Mouse (Mus musculus): ENCODE results near the gene Nyx. TPM values are rescaled to one million over a fixed set of nuclear protein-coding genes. Genes with fewer than 3 reads are reported as not detected.

Gene Nyx
- polyA plus RNA-seq, 1 experiment from 2014 or later = 0.04 TPM

DNA sequence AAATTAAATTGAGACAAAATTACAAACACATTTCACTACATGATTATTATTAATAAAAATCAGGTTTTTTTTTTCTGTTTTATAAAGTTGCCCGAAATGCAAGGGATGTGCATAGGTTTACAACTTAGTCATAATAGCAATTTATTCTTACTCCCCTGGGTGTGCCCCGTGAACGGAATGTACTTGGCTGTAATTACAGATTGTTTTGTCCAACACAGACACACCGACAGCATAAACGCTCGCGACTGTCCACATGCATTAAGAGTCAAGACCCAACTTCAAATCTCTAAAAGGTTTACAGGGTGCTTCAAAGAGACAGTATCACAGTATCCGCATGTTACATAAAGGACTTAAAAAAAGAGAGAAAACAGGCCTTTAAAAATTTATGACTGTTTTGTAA lies 55.4 kb downstream of the Nyx start:
- Histone ChIP-seq H3K9me3 (ENCODE audit: control insufficient read depth, low read length) (no peaks in the 10 kb centered on the region), H3K9ac (ENCODE audit: low read length) (no peak overlapping the region), H3K36me3 (ENCODE audit: control insufficient read depth, insufficient read depth, low read length) (no peaks in the 10 kb centered on the region), H3K4me2 (replicated peaks; ENCODE audit: low read depth) (no peak overlapping the region), H3K4me1 (replicated peaks; ENCODE audit: control insufficient read depth, insufficient read depth) (no peaks in the 10 kb centered on the region), H3K27ac (replicated peaks) (no peak overlapping the region), H3K4me3 (ENCODE audit: low read depth, low read length) (no peak overlapping the region), H3K27me3 (ENCODE audit: control insufficient read depth, insufficient read depth, low read length) (no peaks in the 10 kb centered on the region)
- TF ChIP-seq CTCF (IDR thresholded peaks at IDR 0.05; ENCODE audit: low read depth) = no peak
- no peak for TF ChIP-seq EP300 (optimal IDR thresholded peaks at IDR 0.05)
- DNase-seq (ENCODE audit: low spot score) = no peak
- WGBS = 78% methylated on average over 8 of the region's 8 CpGs
- no peak for ATAC-seq (ENCODE audit: low FRiP score, low TSS enrichment)

Other genes starting within 250 kb of the Nyx start
- gene Ddx3x, start 185.1 kb upstream of the Nyx start, polyA plus RNA-seq (2015; fragmentation: Nextera tagmentation; extraction: Ambion mirVana) = 73.9 and 74.3 TPM in 2 replicates
- gene Gpr34, start 166.0 kb downstream of the Nyx start, polyA plus RNA-seq (2015; fragmentation: Nextera tagmentation; extraction: Ambion mirVana) = 2.8 and 3.0 TPM in 2 replicates
- 0.21 TPM in 1 of 2 replicates, not detected in the other for gene Gpr82, start 195.3 kb downstream of the Nyx start, polyA plus RNA-seq (2015; fragmentation: Nextera tagmentation; extraction: Ambion mirVana)

Measured in stomach, postnatal 0 days (tissue).